Mouse (Mus musculus) fat pad, adult 2 months (tissue): ENCODE measurements around the gene Atp6v1g2.

Experiments used
- DNase-seq: peaks from one replicate; pipeline ENCODE4 v3.0.0-alpha.2; 2011; ENCODE audit warnings: low read depth, low spot score; ENCODE audit errors: extremely low read depth

Gene Atp6v1g2

GRCm38 (mm10) chr17:35254241-35255098, 21.0 kb downstream of the Atp6v1g2 start:
- DNase-seq, result no peak

GRCm38 (mm10) chr17:35255301-35255700, 21.8 kb downstream of the Atp6v1g2 start:
- no peak for DNase-seq

GRCm38 (mm10) chr17:35255704-35256103, 22.2 kb downstream of the Atp6v1g2 start:
- no peak for DNase-seq

- DNase-seq, result no peak
Measured at GRCm38 (mm10) chr17:35257378-35257777, 23.9 kb downstream of the Atp6v1g2 start.

- no peak for DNase-seq
Measured at GRCm38 (mm10) chr17:35257824-35258491, 24.5 kb downstream of the Atp6v1g2 start.

GRCm38 (mm10) chr17:35258492-35259478, 25.3 kb downstream of the Atp6v1g2 start:
- no peak for DNase-seq

GRCm38 (mm10) chr17:35259621-35260020, 26.2 kb downstream of the Atp6v1g2 start:
- DNase-seq, result no peak

- no peak for DNase-seq
Measured at GRCm38 (mm10) chr17:35261651-35262050, 28.2 kb downstream of the Atp6v1g2 start.

- DNase-seq, result no peak
Measured at GRCm38 (mm10) chr17:35262664-35263522, 29.4 kb downstream of the Atp6v1g2 start, which contains the start of gene H2-D1. Gene H2-D1, plus strand, starts transcription at chr17:35262730.

GRCm38 (mm10) chr17:35263523-35263883, 30.0 kb downstream of the Atp6v1g2 start:
- no peak for DNase-seq

GRCm38 (mm10) chr17:35267399-35268086, 34.1 kb downstream of the Atp6v1g2 start:
- no peak for DNase-seq

GRCm38 (mm10) chr17:35269653-35270347, 36.3 kb downstream of the Atp6v1g2 start:
- DNase-seq, result no peak

- no peak for DNase-seq
Measured at GRCm38 (mm10) chr17:35272249-35272648, 38.8 kb downstream of the Atp6v1g2 start.

GRCm38 (mm10) chr17:35274770-35275169, 41.3 kb downstream of the Atp6v1g2 start:
- no peak for DNase-seq

- no peak for DNase-seq
Measured at GRCm38 (mm10) chr17:35276304-35276864, 42.9 kb downstream of the Atp6v1g2 start.

GRCm38 (mm10) chr17:35278049-35278448, 44.6 kb downstream of the Atp6v1g2 start:
- no peak for DNase-seq

GRCm38 (mm10) chr17:35278957-35279688, 45.7 kb downstream of the Atp6v1g2 start:
- no peak for DNase-seq

- no peak for DNase-seq
Measured at GRCm38 (mm10) chr17:35280276-35280675, 46.8 kb downstream of the Atp6v1g2 start.
